Mouse (Mus musculus) cerebellum, adult 2 months (tissue): Measurements from ENCODE around the gene Agbl1.

Experiments
- CTCF ChIP-seq: fragments of 200-500 bp; IDR thresholded peaks from 2 replicates; pipeline ENCODE4 v1.5.1; 2011; ENCODE audit warnings: low read depth, mild to moderate bottlenecking, control low read depth, low read length, moderate library complexity, borderline replicate concordance; ENCODE audit not compliant: insufficient read depth
- POLR2A ChIP-seq: fragments of 200-500 bp; IDR thresholded peaks from 2 replicates; pipeline ENCODE4 v1.6.1; 2011; ENCODE audit warnings: low read length, control low read depth, borderline replicate concordance; ENCODE audit not compliant: insufficient read depth

- no peak for TF ChIP-seq CTCF
- TF ChIP-seq POLR2A = no peak
Observed at GRCm38 (mm10) chr7:76594566-76595079, 364.9 kb downstream of the Agbl1 start.
